Mouse (Mus musculus) adrenal gland, postnatal 14 days (tissue): ENCODE results near the gene Tll2. TPM values are rescaled to one million over a fixed set of nuclear protein-coding genes. Genes with fewer than 3 reads are reported as not detected.

Experiments used
- DNase-seq: peaks from one replicate; pipeline ENCODE4 v3.0.0; 2021; ENCODE audit warnings: mixed read lengths
- total RNA-seq: library from RNA; stranded (reverse); gene quantifications from 2 replicates; pipeline ENCODE4 v1.2.3, GENCODE M21; 2021

The Tll2 gene
- total RNA-seq, 1 experiment from 2014 or later: not detected

GRCm38 (mm10) chr19:41086700-41087099, 119.9 kb downstream of the Tll2 start:
- DNase-seq: peak; percentile 82

GRCm38 (mm10) chr19:41086289-41086688, 120.3 kb downstream of the Tll2 start:
- no peak for DNase-seq

GRCm38 (mm10) chr19:41083646-41084045, 123.0 kb downstream of the Tll2 start:
- DNase-seq: no peak

- DNase-seq: no peak
Observed at GRCm38 (mm10) chr19:41081589-41081988, 125.0 kb downstream of the Tll2 start.

GRCm38 (mm10) chr19:41076906-41077305, 129.7 kb downstream of the Tll2 start, which contains the start of gene Opalin:
Gene Opalin, minus strand, starts transcription at chr19:41077113.
- no peak for DNase-seq

GRCm38 (mm10) chr19:41073746-41074455, 132.7 kb downstream of the Tll2 start:
- no peak for DNase-seq

GRCm38 (mm10) chr19:41071500-41071899, 135.1 kb downstream of the Tll2 start:
- DNase-seq: peak; percentile 92

GRCm38 (mm10) chr19:41054702-41055101, 151.9 kb downstream of the Tll2 start:
- no peak for DNase-seq

GRCm38 (mm10) chr19:41053530-41053929, 153.1 kb downstream of the Tll2 start:
- DNase-seq: peak; percentile 54

- DNase-seq: no peak
Observed at GRCm38 (mm10) chr19:41052247-41052646, 154.4 kb downstream of the Tll2 start.

GRCm38 (mm10) chr19:41051714-41052113, 154.9 kb downstream of the Tll2 start:
- no peak for DNase-seq

GRCm38 (mm10) chr19:41048187-41048559, 158.5 kb downstream of the Tll2 start:
- no peak for DNase-seq

GRCm38 (mm10) chr19:41047437-41048186, 159.0 kb downstream of the Tll2 start:
- DNase-seq: no peak

- no peak for DNase-seq
Observed at GRCm38 (mm10) chr19:41045091-41045770, 161.4 kb downstream of the Tll2 start.

GRCm38 (mm10) chr19:41039110-41039509, 167.5 kb downstream of the Tll2 start:
- no peak for DNase-seq

- no peak for DNase-seq
Observed at GRCm38 (mm10) chr19:41035809-41036551, 170.7 kb downstream of the Tll2 start.

Other genes starting within 250 kb of the Tll2 start
- gene Blnk, start 212.3 kb downstream of the Tll2 start, total RNA-seq: 1.7 and 4.8 TPM in 2 replicates
- 0.89 TPM in 1 of 2 replicates, not detected in the other for gene Dntt, start 177.6 kb downstream of the Tll2 start, total RNA-seq
- gene Opalin, start 129.7 kb downstream of the Tll2 start, total RNA-seq: not detected in 2 replicates
- 155 and 156 TPM in 2 replicates for gene Tm9sf3, start 57.2 kb upstream of the Tll2 start, total RNA-seq
- 8.4 and 9.3 TPM in 2 replicates for gene Pik3ap1, start 178.3 kb upstream of the Tll2 start, total RNA-seq